Mouse (Mus musculus): ENCODE data around the gene Zfp985.
"Not testable (repeated sequence)": the region's sequence is repeated elsewhere in the genome, so short reads cannot be mapped to it uniquely, and the experiment has no call there.

Zfp985 gene

DNA sequence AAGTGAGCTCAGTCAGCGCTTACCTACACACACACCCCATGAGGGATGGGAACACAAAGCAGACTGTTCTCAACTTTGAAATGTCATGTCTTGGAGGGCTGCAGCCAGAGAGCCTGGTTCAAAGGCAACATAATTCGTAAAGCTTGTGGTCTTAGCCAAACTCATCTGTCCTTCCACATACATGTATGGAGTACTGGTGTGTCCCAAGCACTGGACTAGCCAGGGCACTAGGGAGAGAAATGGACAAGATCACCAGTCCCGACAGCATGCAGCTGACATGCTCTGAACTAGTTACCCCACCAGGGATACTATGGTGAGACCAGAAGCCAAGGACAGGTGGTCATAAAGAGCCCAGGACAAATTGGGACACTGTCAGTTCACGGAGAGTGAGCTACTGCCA lies 50.7 kb downstream of the Zfp985 start:
- DNase-seq (ENCODE audit: low spot score), result no peak

DNA sequence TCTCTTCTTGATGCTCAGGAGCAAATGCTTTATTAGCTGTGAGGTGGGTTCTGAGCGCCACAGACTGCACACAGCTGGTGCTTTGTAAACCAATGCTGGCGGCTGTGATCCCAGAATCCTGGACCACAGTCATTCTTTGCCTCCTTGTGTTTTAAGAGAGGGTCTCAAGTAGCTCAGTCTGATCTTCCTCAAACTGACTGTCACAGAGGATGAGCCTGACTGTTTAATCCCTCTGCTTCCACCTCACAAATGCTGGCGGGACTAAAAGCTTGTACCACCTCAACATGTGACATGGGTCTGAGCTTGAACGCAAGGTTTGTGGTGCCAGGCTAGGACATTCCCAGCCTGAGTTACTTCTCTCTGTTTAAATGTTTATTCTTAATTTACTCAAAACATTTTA lies 52.4 kb downstream of the Zfp985 start:
- DNase-seq (ENCODE audit: low spot score), result no peak

DNA sequence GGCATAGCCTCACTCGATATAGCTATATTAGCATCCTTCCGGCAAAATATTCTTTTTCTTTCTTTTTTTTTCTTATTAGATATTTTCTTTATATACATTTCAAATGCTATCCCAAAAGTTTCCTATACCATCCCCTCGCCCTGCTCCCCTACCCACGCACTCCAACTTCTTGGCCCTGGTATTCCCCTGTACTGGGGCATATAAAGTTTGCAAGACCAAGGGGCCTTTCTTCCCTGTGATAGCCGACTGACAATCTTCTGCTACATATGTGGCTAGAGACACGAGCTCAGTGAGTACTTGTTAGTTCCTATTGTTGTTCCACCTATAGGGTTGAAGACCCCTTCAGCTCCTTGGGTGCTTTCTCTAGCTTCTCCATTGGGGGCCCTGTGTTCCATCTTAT lies 53.4 kb downstream of the Zfp985 start:
- not testable (repeated sequence) for DNase-seq (ENCODE audit: low spot score)

DNA sequence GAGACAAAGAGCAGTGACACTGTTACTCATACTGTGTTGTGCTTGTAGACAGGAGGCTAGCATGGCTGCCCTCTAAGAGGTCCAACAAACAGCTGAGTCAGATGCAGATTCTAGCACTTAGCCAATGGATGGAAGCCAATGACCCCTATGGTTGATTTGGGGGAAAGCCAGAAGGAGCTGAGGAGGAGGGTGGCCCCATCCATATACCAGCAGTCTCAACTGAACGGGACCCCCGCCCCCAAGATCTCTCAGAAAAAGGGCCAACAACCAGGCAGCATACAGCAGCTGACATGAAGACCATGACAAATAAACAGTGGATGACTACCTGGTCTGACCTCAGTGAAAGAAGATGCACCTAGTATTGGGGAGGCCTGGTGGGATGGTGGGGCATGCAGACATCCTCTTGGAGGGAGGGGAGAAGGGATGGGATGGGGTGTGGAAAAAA lies 80.8 kb downstream of the Zfp985 start:
- not testable (repeated sequence) for DNase-seq (ENCODE audit: low spot score)

All from layer of hippocampus, adult 11-12 months (tissue).